Mouse (Mus musculus) lung, postnatal 0 days (tissue): ENCODE data around the gene Mfap1a. TPM values are rescaled to one million over a fixed set of nuclear protein-coding genes. Genes with fewer than 3 reads are reported as not detected.
"Not testable (repeated sequence)": the region's sequence is repeated elsewhere in the genome, so short reads cannot be mapped to it uniquely, and the experiment has no call there.

Experiments
- ATAC-seq: fragments of 200-750 bp; cut with Nextera tagmentation; 2 replicates; pipeline ENCODE4 v1.8.0; 2017; ENCODE audit warnings: moderate library complexity
- DNase-seq: peaks from one replicate; pipeline ENCODE4 v3.0.0-alpha.2; 2016; ENCODE audit warnings: low spot score
- H3K27ac ChIP-seq: fragments of 300-500 bp; sonication (generic); 2 replicates; pipeline ENCODE4 v1.5.1; 2014; ENCODE audit warnings: antibody characterized with exemption, mild to moderate bottlenecking, low read length, mixed read lengths
- H3K27me3 ChIP-seq: fragments of 300-500 bp; sonication (generic); replicated peaks from 2 replicates; pipeline ENCODE4 v1.6.1; 2014; ENCODE audit warnings: low read length, mixed read lengths; ENCODE audit not compliant: insufficient read depth
- H3K36me3 ChIP-seq: fragments of 300-500 bp; sonication (generic); 2 replicates; pipeline ENCODE4 v1.6.1; 2014; ENCODE audit warnings: low read length, mixed read lengths; ENCODE audit not compliant: insufficient read depth
- H3K4me1 ChIP-seq: fragments of 300-500 bp; sonication (generic); 2 replicates; pipeline ENCODE4 v1.6.1; 2014; ENCODE audit warnings: antibody characterized with exemption, low read depth, low read length, mixed read lengths; ENCODE audit not compliant: insufficient read depth
- H3K4me2 ChIP-seq: fragments of 300-500 bp; sonication (generic); replicated peaks from 2 replicates; pipeline ENCODE4 v1.6.1; 2014; ENCODE audit warnings: low read depth, mild to moderate bottlenecking, low read length, moderate library complexity, mixed read lengths
- H3K4me3 ChIP-seq: fragments of 300-500 bp; sonication (generic); 2 replicates; pipeline ENCODE4 v1.5.1; 2014; ENCODE audit warnings: low read depth, low read length
- H3K9ac ChIP-seq: fragments of 300-500 bp; sonication (generic); replicated peaks from 2 replicates; pipeline ENCODE4 v1.6.1; 2014; ENCODE audit warnings: low read depth, mild to moderate bottlenecking
- H3K9me3 ChIP-seq: fragments of 300-500 bp; sonication (generic); 2 replicates; pipeline ENCODE4 v1.6.1; 2016; ENCODE audit warnings: low read length, mixed read lengths
- CTCF ChIP-seq: IDR thresholded peaks from 2 replicates; pipeline ENCODE4 v1.5.1; 2016; ENCODE audit warnings: antibody characterized with exemption, mild to moderate bottlenecking
- EP300 ChIP-seq: IDR thresholded peaks from 2 replicates; pipeline ENCODE4 v1.6.1; 2016; ENCODE audit warnings: antibody characterized with exemption, mild to moderate bottlenecking, control low read depth
- WGBS: fragments of 180-500 bp; shearing (Covaris S2); extraction: QIAGEN DNeasy Blood & Tissue Kit; methylation state at CpG from one replicate; pipeline ENCODE4 v1.1.7; 2014; 5-methylcytosine and 5-hydroxymethylcytosine counted together
- polyA plus RNA-seq: library from polyadenylated mRNA; unstranded; fragments of >200 nt; fragmentation: Nextera tagmentation; extraction: Ambion mirVana; gene quantifications from 2 replicates; pipeline ENCODE4 v1.2.1, GENCODE M21; 2015

Mfap1a gene
- 16.3 and 20.7 TPM in 2 replicates for polyA plus RNA-seq

DNA sequence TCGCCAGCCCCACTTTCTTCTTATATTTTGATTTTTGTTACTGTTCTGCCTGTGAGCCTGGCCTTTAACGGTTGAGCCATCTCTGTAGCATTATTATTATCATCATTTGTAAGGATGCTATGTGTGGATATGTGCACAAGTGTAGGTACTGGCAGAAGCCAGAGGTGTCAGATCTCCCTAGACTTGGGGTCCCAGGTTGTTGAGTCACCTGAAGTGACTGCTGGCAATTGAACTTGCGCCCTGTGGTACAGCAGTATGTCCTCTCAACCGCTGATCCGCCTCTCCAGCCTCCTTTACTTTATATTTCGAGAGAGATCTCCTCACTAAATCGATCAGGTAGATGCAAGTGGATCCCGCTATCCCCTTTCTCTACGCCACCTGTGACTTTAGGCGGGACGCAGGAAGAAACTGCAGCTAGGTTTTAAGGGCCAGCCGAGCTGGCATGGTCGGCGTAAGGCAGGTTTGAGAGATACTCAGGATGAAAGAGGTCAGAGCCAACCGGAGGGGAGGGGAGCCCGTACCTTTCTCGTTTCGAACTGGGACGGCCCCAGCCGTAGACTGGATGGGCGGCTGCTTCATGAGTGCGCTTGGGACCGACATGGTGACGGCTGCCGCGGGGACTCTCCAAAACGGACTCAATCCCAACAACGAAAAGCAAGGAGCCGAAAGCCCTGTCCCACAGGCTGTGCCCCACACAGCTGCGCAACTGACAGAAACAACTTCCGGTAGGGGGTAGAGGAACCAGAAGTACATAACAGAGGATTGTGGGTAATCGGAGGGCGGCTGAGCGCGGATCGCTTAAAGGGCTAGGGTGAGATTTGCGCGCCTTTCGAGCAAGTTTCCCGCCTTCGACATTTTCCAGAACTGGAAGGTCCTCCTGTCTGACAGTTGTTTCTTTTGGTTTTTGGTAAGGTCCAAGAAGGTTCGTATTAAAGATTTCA, at the start of gene Mfap1a, which contains the start of gene Wdr76:
Gene Mfap1a (minus strand): TSS at position 724 of the 941 bp plus-strand sequence.
Gene Wdr76 (plus strand): TSS at position 782 of the 941 bp plus-strand sequence.
- DNase-seq (peak; percentile 95), ATAC-seq (peak; percentile 94)
- TF ChIP-seq EP300 (0 out of 2 replicates have a peak, but pooled peaks have one; percentile 3), CTCF (peak; percentile 37)
- Histone ChIP-seq H3K4me2 (peak within 1 kb of the TSS; percentile 58), H3K4me3 (peak within 1 kb of the TSS; percentile 55), H3K9ac (peak within 1 kb of the TSS; percentile 70), H3K27ac (peak within 1 kb of the TSS; percentile 72; the same call in 1 of the 2 replicates)
- WGBS = 2% methylated on average over 32 of the region's 42 CpGs
- H3K27me3 ChIP-seq, H3K36me3 ChIP-seq, H3K4me1 ChIP-seq, H3K9me3 ChIP-seq: not testable (repeated sequence)

DNA sequence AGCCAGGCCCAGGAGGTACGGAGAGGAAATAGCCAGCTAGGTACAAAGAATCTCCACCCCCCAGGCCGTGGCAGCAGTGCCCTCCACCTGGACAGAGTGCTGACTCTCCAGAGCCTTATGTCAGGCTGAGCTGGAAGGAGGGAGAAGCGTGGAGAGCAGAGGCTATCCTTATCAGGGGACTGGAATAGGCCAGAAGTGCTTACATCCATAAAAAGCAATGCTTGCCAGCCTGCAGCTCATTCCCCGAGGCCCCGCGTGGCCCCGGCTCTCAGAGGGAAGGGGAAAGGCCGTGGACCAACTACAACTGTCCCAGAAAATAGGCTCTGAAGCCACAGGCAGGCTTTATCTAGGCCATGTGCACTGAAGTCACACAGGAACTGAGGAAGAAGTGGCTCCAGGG, 44.8 kb upstream of the Mfap1a start:
- Histone ChIP-seq H3K27ac (no peak overlapping the region), H3K4me3 (no peak overlapping the region), H3K9ac (no peak overlapping the region), H3K9me3 (no peaks in the 10 kb centered on the region), H3K4me1 (no peaks in the 10 kb centered on the region), H3K4me2 (no peak overlapping the region), H3K36me3 (no peaks in the 10 kb centered on the region), H3K27me3 (no peaks in the 10 kb centered on the region)
- no peak for DNase-seq
- TF ChIP-seq CTCF = no peak
- TF ChIP-seq EP300 = no peak
- ATAC-seq = no peak
- 73% methylated on average over 8 of the region's 8 CpGs for WGBS

GRCm38 (mm10) chr2:121549630-121550029, 43.2 kb upstream of the Mfap1a start:
- no peak overlapping the region for H3K27ac ChIP-seq
- H3K4me2 ChIP-seq = no peak overlapping the region
- DNase-seq (no peak), ATAC-seq (no peak)
- no peaks in the 10 kb centered on the region for H3K4me1 ChIP-seq
- TF ChIP-seq CTCF (no peak), EP300 (no peak)
- no peak overlapping the region for H3K4me3 ChIP-seq
- no peaks in the 10 kb centered on the region for H3K9me3 ChIP-seq
- 89% methylated on average over 6 of the region's 6 CpGs for WGBS
- H3K36me3 ChIP-seq = no peaks in the 10 kb centered on the region
- H3K9ac ChIP-seq = no peak overlapping the region
- no peaks in the 10 kb centered on the region for H3K27me3 ChIP-seq

DNA sequence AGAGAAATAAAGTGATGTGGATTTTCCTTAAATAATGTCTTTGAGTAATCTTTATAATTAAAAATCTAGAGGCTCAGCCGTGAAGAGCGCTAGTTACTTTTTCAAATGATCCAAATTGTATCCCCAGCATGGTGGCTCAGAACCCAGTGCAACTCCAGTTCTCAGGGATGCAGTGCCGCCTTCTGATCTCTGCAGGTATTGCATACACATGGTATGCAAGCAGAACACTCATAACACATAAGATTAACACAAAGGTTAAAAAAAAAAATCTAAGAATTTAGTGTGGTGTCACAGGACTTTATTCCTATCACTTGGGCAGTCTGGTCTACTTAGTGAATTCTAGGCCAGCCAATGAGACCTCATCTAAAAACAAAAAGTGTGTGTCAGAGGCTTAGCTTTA, 38.4 kb upstream of the Mfap1a start:
- no peak overlapping the region for H3K4me2 ChIP-seq
- H3K27me3 ChIP-seq = no peaks in the 10 kb centered on the region
- H3K27ac ChIP-seq = no peak overlapping the region
- no peak overlapping the region for H3K4me3 ChIP-seq
- H3K4me1 ChIP-seq = no peaks in the 10 kb centered on the region
- DNase-seq (no peak), ATAC-seq (no peak)
- H3K9ac ChIP-seq = no peak overlapping the region
- peak; percentile 37 for TF ChIP-seq CTCF
- no peak for TF ChIP-seq EP300
- H3K9me3 ChIP-seq = no peaks in the 10 kb centered on the region
- no peaks in the 10 kb centered on the region for H3K36me3 ChIP-seq
- WGBS = 89% methylated on average over 3 of the region's 3 CpGs

- Histone ChIP-seq H3K9ac (no peak overlapping the region), H3K27ac (no peak overlapping the region), H3K9me3 (no peaks in the 10 kb centered on the region), H3K4me2 (no peak overlapping the region), H3K27me3 (no peaks in the 10 kb centered on the region), H3K4me1 (no peaks in the 10 kb centered on the region), H3K36me3 (no peaks in the 10 kb centered on the region), H3K4me3 (no peak overlapping the region)
- DNase-seq (no peak), ATAC-seq (no peak)
- WGBS = 82% methylated on average over 2 of the region's 2 CpGs
- no peak for TF ChIP-seq CTCF
- no peak for TF ChIP-seq EP300
These were observed 18.6 kb upstream of the Mfap1a start for GRCm38 (mm10) chr2:121525056-121525455.

DNA sequence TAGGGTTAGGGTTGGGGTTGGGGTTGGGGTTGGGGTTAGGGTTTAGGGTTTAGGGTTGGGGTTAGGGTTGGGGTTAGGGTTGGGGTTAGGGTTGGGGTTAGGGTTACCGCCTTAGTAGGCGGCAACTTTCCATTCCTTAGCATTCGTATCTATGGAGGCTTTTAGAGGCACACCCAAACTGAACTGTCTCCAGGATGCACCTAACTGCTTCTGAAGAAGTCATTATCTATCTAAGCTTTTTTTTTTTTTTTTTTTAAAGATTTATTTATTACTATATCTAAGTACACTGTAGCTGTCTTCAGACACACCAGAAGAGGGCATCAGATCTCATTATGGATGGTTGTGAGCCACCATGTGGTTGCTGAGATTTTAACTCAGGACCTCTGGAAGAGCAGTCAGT, 16.4 kb upstream of the Mfap1a start:
- not testable (repeated sequence) for H3K27me3 ChIP-seq, DNase-seq, H3K9me3 ChIP-seq, ATAC-seq, H3K4me1 ChIP-seq, H3K9ac ChIP-seq, H3K4me3 ChIP-seq, H3K27ac ChIP-seq, H3K4me2 ChIP-seq, H3K36me3 ChIP-seq
- 92% methylated on average over 3 of the region's 3 CpGs for WGBS
